Mouse (Mus musculus) G1E (cell line): ENCODE data around the gene Ptn.

Source experiments
- CTCF ChIP-seq: IDR thresholded peaks from 2 replicates; pipeline ENCODE4 v1.5.1; 2012; ENCODE audit warnings: low read depth, low read length, inconsistent platforms, mixed read lengths
- GATA1 ChIP-seq: IDR thresholded peaks from 2 replicates; pipeline ENCODE4 v1.6.1; 2012; ENCODE audit warnings: borderline replicate concordance, low read length, inconsistent platforms, mixed read lengths
- POLR2AphosphoS5 ChIP-seq: IDR thresholded peaks from 2 replicates; pipeline ENCODE4 v1.6.1; 2012; ENCODE audit warnings: low read depth, low read length, inconsistent platforms; ENCODE audit not compliant: insufficient replicate concordance
- TAL1 ChIP-seq: conservative IDR thresholded peaks from 2 replicates; pipeline ENCODE4 v1.6.1; 2012; ENCODE audit warnings: low read depth, low read length, inconsistent platforms, mixed read lengths

DNA sequence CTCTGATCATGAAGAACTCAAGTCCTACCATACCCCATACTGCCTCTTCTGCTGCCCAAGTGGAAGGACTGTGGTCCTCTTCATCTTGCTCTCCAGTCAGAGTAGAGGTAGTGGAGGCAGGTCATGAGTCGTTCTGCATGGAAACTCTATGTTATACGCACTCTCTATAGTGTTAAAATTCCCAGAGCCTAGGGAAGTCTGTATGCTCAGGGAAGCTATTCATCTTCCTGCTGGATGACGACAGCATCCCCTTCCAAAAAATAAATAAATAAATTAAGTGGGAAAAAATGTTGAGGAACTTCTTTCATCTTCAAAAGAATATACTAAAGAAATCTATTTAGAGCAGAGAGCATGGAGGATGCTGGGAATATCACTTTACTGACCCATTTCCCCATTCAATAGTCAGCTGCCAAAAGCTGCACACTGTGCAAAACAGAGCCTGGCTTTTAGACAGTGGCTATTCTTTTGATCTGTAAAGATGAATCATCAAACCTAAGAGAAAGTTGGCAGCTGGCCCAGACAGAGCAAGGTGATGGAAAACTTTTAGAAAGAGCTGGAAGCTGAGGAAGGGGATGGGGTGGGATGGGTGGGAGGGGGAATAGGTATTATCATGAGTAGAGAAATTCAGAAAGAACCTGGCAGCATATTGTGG is 84.4 kb downstream of the Ptn start:
- no peak for TF ChIP-seq TAL1
- TF ChIP-seq CTCF = no peak
- no peak for TF ChIP-seq GATA1
- no peak for TF ChIP-seq POLR2AphosphoS5
